Mouse (Mus musculus): ENCODE data around the gene Btbd1. TPM values are rescaled to one million over a fixed set of nuclear protein-coding genes. Genes with fewer than 3 reads are reported as not detected.

Btbd1 gene
- polyA plus RNA-seq, 1 experiment from 2014 or later = 66.3 TPM

DNA sequence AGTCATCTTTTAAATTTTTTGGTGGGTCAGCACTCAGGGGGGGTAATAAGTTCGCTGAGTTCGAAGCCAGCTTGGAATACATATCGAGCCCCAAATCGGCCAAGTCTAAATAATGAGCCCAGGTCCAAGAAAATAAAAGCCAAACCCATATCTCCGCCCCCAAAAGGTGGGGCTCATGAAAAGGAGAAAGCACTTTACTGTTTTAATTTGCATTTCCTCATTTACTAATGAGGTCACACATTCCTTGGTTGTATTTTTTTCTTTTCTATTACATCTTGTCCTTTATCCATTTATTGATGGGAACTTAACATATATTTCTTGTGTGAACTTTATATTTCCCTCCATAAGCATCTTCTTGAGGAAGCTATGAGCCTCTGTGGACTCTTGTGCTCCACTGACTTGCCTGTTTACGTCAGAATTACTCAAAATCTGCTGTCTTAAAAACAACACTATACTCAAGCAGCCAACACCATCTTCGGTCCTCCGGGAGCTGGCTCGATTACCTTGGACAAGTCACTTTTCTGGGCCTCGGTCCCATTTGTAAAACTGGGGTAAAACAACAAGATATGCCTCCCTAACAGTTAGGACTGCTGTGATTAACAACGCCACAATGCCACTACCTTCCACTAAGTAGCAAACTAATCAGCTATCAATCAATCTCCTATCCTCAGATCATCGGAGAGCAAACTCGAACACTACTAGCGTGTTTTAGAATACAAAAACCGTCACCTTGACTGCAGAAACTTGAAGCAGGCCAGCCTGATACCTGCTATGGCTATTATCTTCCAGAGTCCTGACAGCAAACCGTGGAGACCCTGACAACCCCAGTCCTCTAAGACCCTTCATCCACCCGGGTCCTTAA is 1.2 kb downstream of the Btbd1 start:
- Histone ChIP-seq H3K4me1 (peaks cover 47% of the 10 kb centered on the region), H3K36me3 (no peaks in the 10 kb centered on the region), H3K9me3 (replicated peaks) (no peaks in the 10 kb centered on the region), H3K27me3 (ENCODE audit: low read depth, poor library complexity, severe bottlenecking) (no peaks in the 10 kb centered on the region), H3K27ac (replicated peaks) (peak overlapping the region; percentile 96), H3K4me3 (peak overlapping the region; percentile 81)
- DNase-seq (ENCODE audit: low spot score) = no peak
- WGBS = 37% methylated on average over 17 of the region's 17 CpGs

DNA sequence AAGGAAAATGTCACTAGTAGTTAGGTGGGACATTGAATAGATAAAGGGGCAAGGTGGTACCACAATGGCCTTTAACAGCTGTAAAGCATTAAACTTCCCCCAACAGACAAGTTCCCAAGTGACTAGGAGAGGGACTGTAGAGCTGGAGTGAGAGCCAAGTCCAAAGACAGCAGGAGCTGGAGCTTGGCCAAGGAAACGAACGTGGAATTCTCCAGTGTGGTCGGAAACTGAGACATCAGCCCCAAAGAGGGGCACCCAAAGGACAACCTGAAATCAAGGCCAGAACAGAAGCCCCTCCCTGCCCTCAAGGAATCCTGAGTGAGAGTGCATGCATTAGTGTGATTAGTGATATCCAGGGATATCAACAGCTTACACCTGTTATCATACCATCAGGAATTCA is 3.9 kb downstream of the Btbd1 start:
- Histone ChIP-seq H3K27me3 (ENCODE audit: low read depth, poor library complexity, severe bottlenecking) (no peaks in the 10 kb centered on the region), H3K4me3 (no peak overlapping the region), H3K9me3 (replicated peaks) (no peaks in the 10 kb centered on the region), H3K27ac (replicated peaks) (no peak overlapping the region), H3K4me1 (peaks cover 47% of the 10 kb centered on the region), H3K36me3 (no peaks in the 10 kb centered on the region)
- no peak for DNase-seq (ENCODE audit: low spot score)
- 81% methylated on average over 3 of the region's 3 CpGs for WGBS

GRCm38 (mm10) chr7:81824906-81825305 is 4.3 kb downstream of the Btbd1 start:
- Histone ChIP-seq H3K4me1 (peaks cover 43% of the 10 kb centered on the region), H3K4me3 (no peak overlapping the region), H3K27me3 (ENCODE audit: low read depth, poor library complexity, severe bottlenecking) (no peaks in the 10 kb centered on the region), H3K27ac (replicated peaks) (no peak overlapping the region), H3K36me3 (no peaks in the 10 kb centered on the region), H3K9me3 (replicated peaks) (no peaks in the 10 kb centered on the region)
- 80% methylated on average over 3 of the region's 3 CpGs for WGBS
- DNase-seq (ENCODE audit: low spot score) = no peak

DNA sequence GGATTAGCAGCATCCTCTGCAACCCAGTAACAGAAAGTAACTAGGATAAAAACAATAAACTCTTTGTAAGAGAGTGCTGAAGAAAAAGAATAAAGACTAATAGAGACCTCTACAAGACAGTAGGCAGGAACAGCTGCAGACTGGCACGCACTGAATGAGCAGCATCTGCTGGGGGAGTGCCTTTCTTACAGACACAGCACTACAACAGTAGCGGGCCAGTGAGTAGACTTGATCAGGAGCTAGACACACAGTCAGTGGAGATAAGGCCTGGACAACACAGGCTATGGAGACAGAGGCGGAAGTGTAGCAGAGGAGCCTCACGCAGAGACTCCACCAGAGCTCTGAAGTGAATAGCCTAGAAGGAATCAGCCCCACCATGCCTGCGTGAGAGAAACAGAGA is 23.2 kb downstream of the Btbd1 start:
- Histone ChIP-seq H3K9me3 (replicated peaks) (no peaks in the 10 kb centered on the region), H3K4me1 (no peaks in the 10 kb centered on the region), H3K27ac (replicated peaks) (no peak overlapping the region), H3K4me3 (no peak overlapping the region), H3K27me3 (ENCODE audit: low read depth, poor library complexity, severe bottlenecking) (no peaks in the 10 kb centered on the region), H3K36me3 (peaks cover 43% of the 10 kb centered on the region)
- WGBS = 86% methylated on average over 5 of the region's 5 CpGs
- DNase-seq (ENCODE audit: low spot score) = no peak

DNA sequence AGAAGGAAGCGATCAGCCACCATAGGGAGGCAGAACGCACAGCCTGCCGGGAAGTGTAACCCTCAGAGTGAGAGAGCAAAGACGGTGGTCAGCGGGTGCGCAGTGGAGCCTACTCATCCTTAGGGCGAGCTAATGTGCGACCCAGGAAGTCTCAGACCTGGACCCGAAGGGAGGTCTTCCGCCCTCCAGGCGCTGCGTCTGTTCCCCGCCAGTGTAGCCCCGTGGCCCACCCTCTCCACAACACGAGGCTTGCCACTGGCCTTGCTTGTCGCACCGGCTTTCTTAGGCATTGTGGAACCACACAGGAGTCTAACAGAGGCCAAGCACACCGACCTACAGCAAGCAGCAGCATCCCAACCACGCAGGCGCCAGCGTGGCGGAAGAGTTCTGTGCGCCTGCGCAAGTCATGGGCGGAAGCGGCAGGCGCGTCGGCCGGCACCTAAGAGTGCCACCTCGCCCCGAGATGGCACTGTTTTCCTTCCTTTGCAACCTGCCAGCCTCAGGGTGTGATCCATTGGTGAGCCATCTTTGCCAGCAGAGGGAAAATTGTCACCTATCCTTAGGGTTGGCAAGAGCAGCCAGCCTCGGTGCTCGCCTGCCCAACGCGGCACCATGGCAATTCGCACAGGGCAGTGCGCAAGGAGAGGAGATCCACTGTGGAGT is 40.0 kb downstream of the Btbd1 start, which contains the start of gene 3110040N11Rik:
3110040N11Rik (minus strand) TSS at position 384 of the 663 bp plus-strand sequence.
- Histone ChIP-seq H3K4me1 (peaks cover 19% of the 10 kb centered on the region), H3K27ac (replicated peaks) (peak within 1 kb of the TSS; percentile 94), H3K9me3 (replicated peaks) (no peaks in the 10 kb centered on the region), H3K4me3 (peak within 1 kb of the TSS; percentile 69), H3K27me3 (ENCODE audit: low read depth, poor library complexity, severe bottlenecking) (no peaks in the 10 kb centered on the region), H3K36me3 (peaks cover 42% of the 10 kb centered on the region)
- DNase-seq (ENCODE audit: low spot score) = peak; percentile 88
- WGBS = under 1% methylated on average over 38 of the region's 38 CpGs

DNA sequence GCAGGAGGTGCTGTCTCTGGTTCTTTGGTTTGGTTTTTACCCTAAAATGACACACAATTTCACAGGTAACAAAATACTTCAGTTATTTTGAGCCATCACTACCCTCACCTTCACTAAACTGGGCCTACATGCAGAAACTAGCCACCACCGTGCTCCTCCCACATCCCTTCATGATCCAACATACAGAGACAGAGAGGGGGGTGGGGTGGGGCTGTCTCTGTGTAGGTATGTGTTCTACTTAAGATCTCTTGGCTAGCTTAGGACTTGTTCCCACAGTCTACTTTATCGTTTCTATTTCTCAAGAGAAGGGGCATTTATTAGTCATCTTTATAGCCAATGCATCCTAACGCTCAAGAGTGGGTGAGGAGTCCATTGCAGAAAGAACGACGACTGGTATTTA is 40.7 kb downstream of the Btbd1 start:
- DNase-seq (ENCODE audit: low spot score) = no peak
- H3K27me3 ChIP-seq (ENCODE audit: low read depth, poor library complexity, severe bottlenecking) = no peaks in the 10 kb centered on the region
- H3K36me3 ChIP-seq = peaks cover 41% of the 10 kb centered on the region
- WGBS = 5% methylated on average over 5 of the region's 5 CpGs
- H3K9me3 ChIP-seq (replicated peaks) = no peaks in the 10 kb centered on the region
- peak overlapping the region; percentile 69 for H3K4me3 ChIP-seq
- peak overlapping the region; percentile 94 for H3K27ac ChIP-seq (replicated peaks)
- peaks cover 19% of the 10 kb centered on the region for H3K4me1 ChIP-seq

DNA sequence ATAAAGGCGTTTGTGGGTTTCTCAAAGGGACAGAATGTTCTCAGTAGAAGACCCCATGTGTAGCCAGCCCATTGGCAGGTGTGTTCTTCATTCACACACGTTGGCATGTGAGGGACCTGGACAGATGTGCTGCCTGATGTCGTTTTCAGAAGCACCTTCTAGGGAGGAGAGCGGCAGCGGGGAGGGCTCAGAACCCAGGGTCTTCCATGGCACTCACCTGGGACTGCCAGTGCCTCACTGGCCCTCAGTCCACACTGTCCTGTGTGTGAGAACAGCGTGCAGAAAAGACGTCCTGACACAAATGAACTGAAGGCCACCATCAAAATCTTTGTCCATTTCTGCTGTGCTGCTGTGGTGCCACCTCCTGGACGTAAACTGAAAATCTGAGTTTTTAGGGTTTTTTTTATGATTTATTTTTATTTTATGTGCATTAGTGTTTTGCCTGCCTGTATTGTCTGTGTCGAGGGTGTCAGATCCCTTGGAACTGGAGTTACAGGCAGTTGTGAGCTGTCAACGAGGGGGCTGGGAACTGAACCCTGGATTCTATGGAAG is 51.5 kb downstream of the Btbd1 start:
- H3K4me1 ChIP-seq = no peaks in the 10 kb centered on the region
- no peak overlapping the region for H3K4me3 ChIP-seq
- no peaks in the 10 kb centered on the region for H3K27me3 ChIP-seq (ENCODE audit: low read depth, poor library complexity, severe bottlenecking)
- peaks cover 50% of the 10 kb centered on the region for H3K36me3 ChIP-seq
- 86% methylated on average over 10 of the region's 10 CpGs for WGBS
- peaks cover 6% of the 10 kb centered on the region for H3K9me3 ChIP-seq (replicated peaks)
- no peak overlapping the region for H3K27ac ChIP-seq (replicated peaks)
- no peak for DNase-seq (ENCODE audit: low spot score)

DNA sequence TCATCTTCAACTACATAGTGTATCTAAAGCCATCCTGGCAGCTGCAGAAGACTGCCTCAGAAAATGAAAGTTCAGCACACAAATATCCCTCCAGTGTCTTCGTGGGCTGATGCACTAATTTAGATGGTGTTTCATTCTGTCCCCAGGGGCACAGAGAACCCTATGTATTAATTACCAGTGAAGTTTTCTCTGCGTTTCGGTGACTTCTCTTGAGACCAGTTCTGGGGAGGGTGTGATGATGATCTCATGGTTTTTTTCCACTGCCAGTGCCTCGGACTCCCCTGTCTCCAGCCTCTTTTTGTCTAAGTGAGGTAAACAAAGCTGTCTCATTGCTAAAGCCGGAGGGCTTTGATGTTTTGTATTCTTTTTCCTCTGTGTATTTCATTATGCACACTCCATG is 53.9 kb downstream of the Btbd1 start:
- H3K27me3 ChIP-seq (ENCODE audit: low read depth, poor library complexity, severe bottlenecking) = no peaks in the 10 kb centered on the region
- no peak overlapping the region for H3K27ac ChIP-seq (replicated peaks)
- H3K9me3 ChIP-seq (replicated peaks) = peaks cover 3% of the 10 kb centered on the region
- 90% methylated on average over 5 of the region's 5 CpGs for WGBS
- H3K36me3 ChIP-seq = peaks cover 36% of the 10 kb centered on the region
- H3K4me3 ChIP-seq = no peak overlapping the region
- H3K4me1 ChIP-seq = no peaks in the 10 kb centered on the region
- no peak for DNase-seq (ENCODE audit: low spot score)

GRCm38 (mm10) chr7:81772786-81773539 is 56.3 kb downstream of the Btbd1 start:
- Histone ChIP-seq H3K36me3 (peaks cover 27% of the 10 kb centered on the region), H3K27ac (replicated peaks) (no peak overlapping the region), H3K4me1 (no peaks in the 10 kb centered on the region), H3K9me3 (replicated peaks) (no peaks in the 10 kb centered on the region; the same call in 1 of the 2 replicates), H3K27me3 (ENCODE audit: low read depth, poor library complexity, severe bottlenecking) (no peaks in the 10 kb centered on the region), H3K4me3 (no peak overlapping the region)
- 89% methylated on average over 10 of the region's 10 CpGs for WGBS
- no peak for DNase-seq (ENCODE audit: low spot score)

DNA sequence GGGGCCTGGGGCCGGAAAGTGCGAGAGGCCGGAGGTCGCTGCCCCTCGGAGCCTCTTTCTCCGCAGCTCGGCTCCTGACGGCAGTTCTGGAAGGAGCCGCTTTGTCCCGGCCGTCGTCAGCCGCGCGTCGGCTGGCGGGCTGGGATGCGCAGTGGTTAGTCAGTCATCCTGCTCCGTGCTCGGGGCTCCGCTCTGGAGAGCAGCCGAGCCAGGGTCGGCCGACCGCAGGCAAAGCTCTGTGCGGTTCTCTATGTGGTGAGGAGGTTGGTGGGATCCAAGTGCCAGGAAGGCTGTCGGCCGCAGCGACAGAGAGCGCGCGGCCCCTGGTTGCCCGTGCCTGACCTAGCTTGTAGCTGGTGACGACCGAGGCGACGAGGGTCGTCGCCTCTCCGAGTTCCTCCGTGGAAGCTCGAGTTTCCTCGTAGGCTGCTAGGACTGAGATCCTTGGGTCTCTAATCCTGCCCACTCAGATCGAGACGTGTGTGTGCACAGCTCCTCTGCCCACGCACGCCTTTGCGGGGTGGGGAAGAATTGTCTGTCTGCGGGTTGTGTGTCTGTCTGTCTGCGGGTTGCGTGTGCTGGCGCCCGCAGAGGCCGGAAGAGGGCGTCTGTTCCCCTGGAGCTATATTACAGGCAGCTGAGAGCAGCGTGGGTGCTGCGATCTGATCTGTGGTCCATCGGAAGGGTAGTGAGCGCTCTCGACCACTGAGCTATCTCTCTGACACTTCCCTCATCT is 66.0 kb downstream of the Btbd1 start:
- H3K36me3 ChIP-seq = 0 out of 2 replicates have a peak, but pooled peaks cover 3% of the 10 kb centered on the region
- 3% methylated on average over 60 of the region's 60 CpGs for WGBS
- peak overlapping the region; percentile 88 for H3K27ac ChIP-seq (replicated peaks)
- H3K9me3 ChIP-seq (replicated peaks) = no peaks in the 10 kb centered on the region
- H3K4me1 ChIP-seq = peaks cover 19% of the 10 kb centered on the region
- H3K4me3 ChIP-seq = peak overlapping the region; percentile 93
- no peak for DNase-seq (ENCODE audit: low spot score)
- H3K27me3 ChIP-seq (ENCODE audit: low read depth, poor library complexity, severe bottlenecking) = no peaks in the 10 kb centered on the region

- Histone ChIP-seq H3K9me3 (replicated peaks) (no peaks in the 10 kb centered on the region), H3K4me3 (peak within 1 kb of the TSS; percentile 93), H3K4me1 (peaks cover 19% of the 10 kb centered on the region), H3K27ac (replicated peaks) (peak within 1 kb of the TSS; percentile 88), H3K27me3 (ENCODE audit: low read depth, poor library complexity, severe bottlenecking) (no peaks in the 10 kb centered on the region), H3K36me3 (no peaks in the 10 kb centered on the region)
- WGBS = under 1% methylated on average over 56 of the region's 56 CpGs
- DNase-seq (ENCODE audit: low spot score) = peak; percentile 96
Observed at GRCm38 (mm10) chr7:81762180-81763109, 66.8 kb downstream of the Btbd1 start, which contains the start of gene Ramac. Gene Ramac, plus strand, starts transcription at chr7:81762925.

Measured in midbrain, embryonic 10.5 days (tissue).